Mouse (Mus musculus) embryonic fibroblast, embryonic 13.5 days (primary cell): ENCODE results near the gene Gm49380.

ENCODE experiments used
- CTCF ChIP-seq: IDR thresholded peaks from 2 replicates; pipeline ENCODE4 v1.5.1; 2011; ENCODE audit warnings: mild to moderate bottlenecking, control low read depth, low read length, moderate library complexity, borderline replicate concordance; ENCODE audit not compliant: insufficient read depth
- POLR2A ChIP-seq: IDR thresholded peaks from 2 replicates; pipeline ENCODE4 v1.6.1; 2011; ENCODE audit warnings: low read depth, mild to moderate bottlenecking, control low read depth, low read length, moderate library complexity

- TF ChIP-seq POLR2A, result 0 out of 2 replicates have a peak, but pooled peaks have one; percentile 5
- TF ChIP-seq CTCF, result no peak
Observed at GRCm38 (mm10) chr9:44134851-44135730, 21.8 kb upstream of the Gm49380 start.
